Mouse (Mus musculus) hindbrain, embryonic 15.5 days (tissue): ENCODE data around the gene Hps3. TPM values are rescaled to one million over a fixed set of nuclear protein-coding genes. Genes with fewer than 3 reads are reported as not detected.

Source experiments
- ATAC-seq: fragments of 200-750 bp; cut with Nextera tagmentation; 2 replicates; pipeline ENCODE4 v1.8.0; 2017; ENCODE audit warnings: low read depth, moderate number of reproducible peaks, moderate TSS enrichment; ENCODE audit not compliant: low FRiP score
- H3K27ac ChIP-seq: fragments of 300-500 bp; sonication (generic); replicated peaks from 2 replicates; pipeline ENCODE4 v1.5.1; 2015; ENCODE audit warnings: mild to moderate bottlenecking, inconsistent platforms
- H3K27me3 ChIP-seq: fragments of 300-500 bp; sonication (generic); 2 replicates; pipeline ENCODE4 v1.6.1; 2015; ENCODE audit warnings: control low read depth, inconsistent platforms
- H3K36me3 ChIP-seq: fragments of 300-500 bp; sonication (generic); 2 replicates; pipeline ENCODE4 v1.6.1; 2015; ENCODE audit warnings: control low read depth, inconsistent platforms
- H3K4me1 ChIP-seq: fragments of 300-500 bp; sonication (generic); replicated peaks from 2 replicates; pipeline ENCODE4 v1.6.1; 2015; ENCODE audit warnings: control low read depth, inconsistent platforms
- H3K4me2 ChIP-seq: fragments of 300-500 bp; sonication (generic); 2 replicates; pipeline ENCODE4 v1.6.1; 2015; ENCODE audit warnings: moderate library complexity, mild to moderate bottlenecking, inconsistent platforms
- H3K4me3 ChIP-seq: fragments of 300-500 bp; sonication (generic); 2 replicates; pipeline ENCODE4 v1.5.1; 2015; ENCODE audit warnings: mild to moderate bottlenecking, inconsistent platforms
- H3K9ac ChIP-seq: fragments of 300-500 bp; sonication (generic); 2 replicates; pipeline ENCODE4 v1.6.1; 2015; ENCODE audit warnings: inconsistent platforms
- H3K9me3 ChIP-seq: fragments of 300-500 bp; sonication (generic); 2 replicates; pipeline ENCODE4 v1.6.1; 2016; ENCODE audit warnings: control low read depth, inconsistent platforms
- WGBS: fragments of 180-500 bp; shearing (Covaris S2); methylation state at CpG from one replicate; pipeline ENCODE4 v1.1.7; 2015; 5-methylcytosine and 5-hydroxymethylcytosine counted together
- polyA plus RNA-seq: library from polyadenylated mRNA; unstranded; fragments of >200 nt; fragmentation: Nextera tagmentation; extraction: Ambion mirVana; gene quantifications from 2 replicates; pipeline ENCODE4 v1.2.1, GENCODE M21; 2015

Hps3 gene
- polyA plus RNA-seq, 1 experiment from 2014 or later: 13.7 TPM

GRCm38 (mm10) chr3:20002786-20003185 is 32.3 kb downstream of the Hps3 start:
- Histone ChIP-seq H3K27me3 (no peaks in the 10 kb centered on the region), H3K4me3 (no peak overlapping the region), H3K27ac (no peak overlapping the region), H3K4me2 (no peak overlapping the region), H3K4me1 (no peaks in the 10 kb centered on the region), H3K9ac (no peak overlapping the region), H3K9me3 (no peaks in the 10 kb centered on the region), H3K36me3 (peaks cover 11% of the 10 kb centered on the region; the same call in 1 of the 2 replicates)
- WGBS: 83% methylated on average over 5 of the region's 5 CpGs
- no peak for ATAC-seq

DNA sequence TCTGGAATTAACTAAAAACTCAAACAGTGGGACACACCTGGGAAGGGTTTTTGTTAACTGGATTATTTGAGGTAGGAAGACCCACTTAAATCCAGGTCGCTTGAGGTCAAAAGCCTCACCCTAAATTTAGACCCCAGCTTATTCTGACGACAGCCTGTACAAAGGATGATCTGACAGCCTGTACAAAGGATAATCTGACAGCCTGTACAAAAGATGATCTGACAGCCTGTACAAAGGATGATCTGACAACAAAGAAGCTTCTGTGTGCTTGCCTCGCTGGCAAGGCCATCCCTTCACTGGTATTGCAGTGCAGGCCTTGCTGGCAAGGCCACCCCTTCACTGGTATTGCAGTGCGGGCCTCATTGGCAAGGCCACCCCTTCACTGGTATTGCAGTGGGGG is 34.3 kb downstream of the Hps3 start:
- Histone ChIP-seq H3K27me3 (no peaks in the 10 kb centered on the region), H3K4me1 (no peaks in the 10 kb centered on the region), H3K4me2 (no peak overlapping the region), H3K4me3 (no peak overlapping the region), H3K9me3 (no peaks in the 10 kb centered on the region), H3K9ac (no peak overlapping the region), H3K36me3 (peaks cover 16% of the 10 kb centered on the region), H3K27ac (no peak overlapping the region)
- WGBS: 63% methylated on average over 4 of the region's 4 CpGs
- no peak for ATAC-seq

- H3K36me3 ChIP-seq: peaks cover 16% of the 10 kb centered on the region
- WGBS: 84% methylated on average over 2 of the region's 2 CpGs
- H3K9ac ChIP-seq: no peak overlapping the region
- no peaks in the 10 kb centered on the region for H3K27me3 ChIP-seq
- H3K9me3 ChIP-seq: no peaks in the 10 kb centered on the region
- no peak overlapping the region for H3K4me2 ChIP-seq
- H3K4me3 ChIP-seq: no peak overlapping the region
- no peak overlapping the region for H3K27ac ChIP-seq
- no peak for ATAC-seq
- H3K4me1 ChIP-seq: no peaks in the 10 kb centered on the region
Measured at GRCm38 (mm10) chr3:19999551-19999950, 35.6 kb downstream of the Hps3 start.

GRCm38 (mm10) chr3:19992388-19992787 is 42.7 kb downstream of the Hps3 start:
- Histone ChIP-seq H3K27me3 (no peaks in the 10 kb centered on the region), H3K36me3 (peaks cover 8% of the 10 kb centered on the region), H3K4me3 (no peak overlapping the region), H3K4me1 (no peaks in the 10 kb centered on the region), H3K27ac (no peak overlapping the region), H3K9me3 (no peaks in the 10 kb centered on the region), H3K9ac (no peak overlapping the region), H3K4me2 (no peak overlapping the region)
- ATAC-seq: no peak
- WGBS: 83% methylated on average over 4 of the region's 4 CpGs

- 84% methylated on average over 3 of the region's 3 CpGs for WGBS
- ATAC-seq: no peak
- no peaks in the 10 kb centered on the region for H3K9me3 ChIP-seq
- H3K27me3 ChIP-seq: no peaks in the 10 kb centered on the region
- H3K4me3 ChIP-seq: no peak overlapping the region
- H3K9ac ChIP-seq: no peak overlapping the region
- H3K4me2 ChIP-seq: no peak overlapping the region
- no peak overlapping the region for H3K27ac ChIP-seq
- no peaks in the 10 kb centered on the region for H3K36me3 ChIP-seq
- no peaks in the 10 kb centered on the region for H3K4me1 ChIP-seq
Measured at GRCm38 (mm10) chr3:19990031-19990430, 45.1 kb downstream of the Hps3 start.

- Histone ChIP-seq H3K4me2 (no peak overlapping the region), H3K36me3 (no peaks in the 10 kb centered on the region), H3K27ac (no peak overlapping the region), H3K4me1 (no peaks in the 10 kb centered on the region), H3K9ac (no peak overlapping the region), H3K9me3 (no peaks in the 10 kb centered on the region), H3K4me3 (no peak overlapping the region), H3K27me3 (no peaks in the 10 kb centered on the region)
- WGBS: 36% methylated on average over 3 of the region's 3 CpGs
- no peak for ATAC-seq
Measured at GRCm38 (mm10) chr3:19986123-19986522, 49.0 kb downstream of the Hps3 start.

- H3K9me3 ChIP-seq: no peaks in the 10 kb centered on the region
- H3K27me3 ChIP-seq: no peaks in the 10 kb centered on the region
- no peaks in the 10 kb centered on the region for H3K36me3 ChIP-seq
- no peak for ATAC-seq
- H3K27ac ChIP-seq: no peak overlapping the region
- no peak overlapping the region for H3K4me2 ChIP-seq
- H3K4me3 ChIP-seq: no peak overlapping the region
- H3K4me1 ChIP-seq: no peaks in the 10 kb centered on the region
- H3K9ac ChIP-seq: no peak overlapping the region
Measured at GRCm38 (mm10) chr3:19982846-19983245, 52.3 kb downstream of the Hps3 start.

DNA sequence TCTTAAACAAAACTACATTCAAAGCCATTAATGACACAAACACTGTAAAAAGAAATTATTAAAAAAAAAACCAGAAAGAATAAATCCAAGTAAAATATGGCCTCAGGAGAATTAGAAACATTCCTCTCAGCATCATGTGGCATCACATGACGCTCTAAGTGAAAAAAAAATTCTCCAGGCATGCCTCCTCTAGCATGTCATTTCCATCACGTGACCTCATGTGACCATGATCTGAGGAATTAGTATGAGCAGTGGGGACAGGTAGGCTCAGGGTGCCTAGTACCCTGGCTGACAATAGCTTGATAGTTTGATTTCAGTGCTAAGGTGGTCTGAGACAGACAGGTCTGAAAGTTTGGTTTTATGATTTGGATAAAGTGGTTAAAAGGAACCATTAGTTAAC is 54.0 kb downstream of the Hps3 start:
- H3K4me3 ChIP-seq: no peak overlapping the region
- no peaks in the 10 kb centered on the region for H3K4me1 ChIP-seq
- WGBS: 92% methylated on average over 2 of the region's 2 CpGs
- no peak overlapping the region for H3K4me2 ChIP-seq
- no peaks in the 10 kb centered on the region for H3K9me3 ChIP-seq
- H3K36me3 ChIP-seq: no peaks in the 10 kb centered on the region
- H3K9ac ChIP-seq: no peak overlapping the region
- no peaks in the 10 kb centered on the region for H3K27me3 ChIP-seq
- ATAC-seq: no peak
- no peak overlapping the region for H3K27ac ChIP-seq

- Histone ChIP-seq H3K27ac (no peak overlapping the region), H3K4me1 (no peaks in the 10 kb centered on the region), H3K27me3 (no peaks in the 10 kb centered on the region), H3K9me3 (no peaks in the 10 kb centered on the region), H3K4me2 (no peak overlapping the region), H3K36me3 (no peaks in the 10 kb centered on the region), H3K9ac (no peak overlapping the region), H3K4me3 (no peak overlapping the region)
- ATAC-seq: no peak
- WGBS: 54% methylated on average over 4 of the region's 4 CpGs
Measured at GRCm38 (mm10) chr3:19978474-19978873, 56.6 kb downstream of the Hps3 start.

GRCm38 (mm10) chr3:19966072-19966471 is 69.0 kb downstream of the Hps3 start:
- Histone ChIP-seq H3K4me2 (no peak overlapping the region), H3K9me3 (no peaks in the 10 kb centered on the region), H3K27ac (no peak overlapping the region), H3K4me1 (no peaks in the 10 kb centered on the region), H3K27me3 (no peaks in the 10 kb centered on the region), H3K9ac (no peak overlapping the region), H3K36me3 (no peaks in the 10 kb centered on the region), H3K4me3 (no peak overlapping the region)
- ATAC-seq: no peak
- 47% methylated on average over 4 of the region's 4 CpGs for WGBS

- 94% methylated on average over 5 of the region's 5 CpGs for WGBS
Measured at GRCm38 (mm10) chr3:19965239-19965638, 69.9 kb downstream of the Hps3 start.

GRCm38 (mm10) chr3:19964625-19965188 is 70.4 kb downstream of the Hps3 start:
- Histone ChIP-seq H3K27ac (no peak overlapping the region), H3K4me1 (peaks cover 5% of the 10 kb centered on the region; the same call in 1 of the 2 replicates), H3K27me3 (no peaks in the 10 kb centered on the region), H3K9me3 (no peaks in the 10 kb centered on the region), H3K36me3 (no peaks in the 10 kb centered on the region), H3K4me3 (no peak overlapping the region), H3K4me2 (no peak overlapping the region), H3K9ac (no peak overlapping the region)
- ATAC-seq: no peak
- WGBS: 80% methylated on average over 2 of the region's 2 CpGs

More at GRCm38 (mm10) chr3:19965239-19965638, 69.9 kb downstream of the Hps3 start:
- Histone ChIP-seq H3K4me2 (no peak overlapping the region), H3K27me3 (no peaks in the 10 kb centered on the region), H3K9ac (no peak overlapping the region), H3K27ac (no peak overlapping the region), H3K36me3 (no peaks in the 10 kb centered on the region), H3K4me3 (no peak overlapping the region), H3K4me1 (peaks cover 3% of the 10 kb centered on the region; the same call in 1 of the 2 replicates), H3K9me3 (no peaks in the 10 kb centered on the region)
- ATAC-seq: no peak
